Mouse (Mus musculus): ENCODE results near the gene Chst5. TPM values are rescaled to one million over a fixed set of nuclear protein-coding genes. Genes with fewer than 3 reads are reported as not detected.
"Not testable (repeated sequence)": the region's sequence is repeated elsewhere in the genome, so short reads cannot be mapped to it uniquely, and the experiment has no call there.

The Chst5 gene
- polyA plus RNA-seq, 1 experiment from 2014 or later = 3.2 TPM

DNA sequence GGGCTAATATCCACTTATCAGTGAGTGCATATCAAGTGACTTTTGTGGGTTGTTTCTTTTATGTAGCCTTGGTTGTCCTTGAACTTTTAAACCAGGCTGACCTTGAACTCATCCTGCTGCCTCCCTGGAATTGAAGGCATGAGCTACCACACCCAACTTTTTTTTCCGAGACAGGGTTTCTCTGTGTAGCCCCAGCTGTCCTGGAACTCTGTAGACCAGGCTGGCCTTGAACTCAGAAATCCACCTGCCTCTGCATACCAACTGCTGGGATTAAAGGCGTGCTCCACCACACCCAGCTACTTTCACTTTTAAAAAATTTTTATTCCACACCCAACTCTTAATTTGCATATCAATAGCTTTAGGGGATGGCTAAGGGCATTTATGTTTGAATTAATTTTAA, 33.3 kb upstream of the Chst5 start:
- no peak for ATAC-seq (ENCODE audit: low read depth)
- H3K9ac ChIP-seq (replicated peaks; ENCODE audit: low read depth, low read length) = no peak overlapping the region
- peaks cover 20% of the 10 kb centered on the region for H3K36me3 ChIP-seq (ENCODE audit: control insufficient read depth, insufficient read depth, low read length)
- H3K4me1 ChIP-seq (ENCODE audit: control insufficient read depth, insufficient read depth, low read length) = peaks cover 14% of the 10 kb centered on the region
- H3K4me3 ChIP-seq (ENCODE audit: low read depth, low read length) = no peak overlapping the region
- H3K9me3 ChIP-seq (ENCODE audit: control insufficient read depth, low read length) = no peaks in the 10 kb centered on the region
- no peak overlapping the region for H3K4me2 ChIP-seq (ENCODE audit: low read depth, low read length)
- H3K27me3 ChIP-seq (ENCODE audit: control insufficient read depth, insufficient read depth, low read length) = no peaks in the 10 kb centered on the region
- 92% methylated on average over 2 of the region's 2 CpGs for WGBS
- no peak overlapping the region for H3K27ac ChIP-seq (ENCODE audit: low read depth, low read length)

DNA sequence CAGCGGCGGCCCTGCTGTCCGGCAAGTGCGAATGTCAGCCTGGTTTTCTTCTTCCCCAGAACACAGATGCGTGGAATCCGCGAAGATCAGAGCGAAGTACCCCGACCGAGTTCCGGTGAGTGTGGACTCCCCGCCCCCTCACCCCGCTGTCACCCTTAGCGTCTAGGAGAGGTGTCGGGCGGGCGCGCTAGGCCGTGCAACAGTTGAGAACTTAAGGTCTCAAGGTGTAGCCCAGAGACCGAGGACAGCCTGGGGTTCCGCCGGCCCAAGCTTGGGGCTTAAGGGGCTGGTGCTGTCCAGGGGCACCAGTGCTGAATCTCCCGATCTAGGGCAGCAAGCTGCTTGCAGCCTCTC, 30.8 kb upstream of the Chst5 start:
- Histone ChIP-seq H3K9ac (replicated peaks; ENCODE audit: low read depth, low read length) (peak overlapping the region; percentile 80), H3K4me3 (ENCODE audit: low read depth, low read length) (peak overlapping the region; percentile 93), H3K4me1 (ENCODE audit: control insufficient read depth, insufficient read depth, low read length) (peaks cover 14% of the 10 kb centered on the region), H3K27me3 (ENCODE audit: control insufficient read depth, insufficient read depth, low read length) (no peaks in the 10 kb centered on the region), H3K4me2 (ENCODE audit: low read depth, low read length) (peak overlapping the region; percentile 99), H3K36me3 (ENCODE audit: control insufficient read depth, insufficient read depth, low read length) (peaks cover 7% of the 10 kb centered on the region; the same call in 1 of the 2 replicates), H3K27ac (ENCODE audit: low read depth, low read length) (peak overlapping the region; percentile 55; the same call in 1 of the 2 replicates), H3K9me3 (ENCODE audit: control insufficient read depth, low read length) (no peaks in the 10 kb centered on the region)
- WGBS = under 1% methylated on average over 23 of the region's 23 CpGs
- peak; percentile 33; the same call in 1 of the 2 replicates for ATAC-seq (ENCODE audit: low read depth)

GRCm38 (mm10) chr8:111940171-111941100, 30.2 kb upstream of the Chst5 start, which contains the start of gene Gabarapl2:
TSS of gene Gabarapl2 (plus strand) at chr8:111940703.
- peaks cover 14% of the 10 kb centered on the region for H3K4me1 ChIP-seq (ENCODE audit: control insufficient read depth, insufficient read depth, low read length)
- H3K4me2 ChIP-seq (ENCODE audit: low read depth, low read length) = peak within 1 kb of the TSS; percentile 99
- under 1% methylated on average over 65 of the region's 65 CpGs for WGBS
- ATAC-seq (ENCODE audit: low read depth) = peak; percentile 99
- peaks cover 7% of the 10 kb centered on the region; the same call in 1 of the 2 replicates for H3K36me3 ChIP-seq (ENCODE audit: control insufficient read depth, insufficient read depth, low read length)
- H3K27ac ChIP-seq (ENCODE audit: low read depth, low read length) = peak within 1 kb of the TSS; percentile 58
- no peaks in the 10 kb centered on the region for H3K9me3 ChIP-seq (ENCODE audit: control insufficient read depth, low read length)
- peak within 1 kb of the TSS; percentile 80 for H3K9ac ChIP-seq (replicated peaks; ENCODE audit: low read depth, low read length)
- H3K4me3 ChIP-seq (ENCODE audit: low read depth, low read length) = peak within 1 kb of the TSS; percentile 93
- no peaks in the 10 kb centered on the region for H3K27me3 ChIP-seq (ENCODE audit: control insufficient read depth, insufficient read depth, low read length)

DNA sequence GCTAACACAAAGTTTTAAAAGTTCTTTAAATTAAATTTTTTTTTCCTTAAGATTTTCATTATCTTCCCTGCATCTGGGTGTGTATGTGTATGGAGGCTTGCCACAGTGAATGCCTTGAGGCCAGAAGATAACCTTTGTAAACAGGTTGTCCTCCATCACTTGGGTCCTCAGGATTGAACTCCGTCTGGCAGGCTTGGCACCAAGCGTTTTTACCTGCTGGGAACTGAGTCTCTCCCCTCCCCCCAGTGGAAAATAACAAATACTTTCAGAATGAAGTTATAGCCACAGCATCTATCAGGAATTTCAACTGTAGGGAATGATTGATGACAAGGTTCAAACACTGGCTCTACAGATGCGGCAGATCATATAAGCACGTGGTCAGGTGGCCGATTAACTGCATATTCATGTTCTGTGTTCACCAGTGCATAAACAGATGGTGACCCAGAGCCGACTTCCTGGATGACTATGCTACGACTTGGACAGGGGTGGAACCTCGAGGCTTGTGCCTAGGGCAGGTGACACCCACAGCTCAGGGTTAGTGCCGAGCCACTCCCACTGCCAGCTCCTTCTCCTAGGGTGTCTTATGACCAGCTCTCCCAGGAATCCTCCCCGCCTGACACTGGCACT, 29.4 kb upstream of the Chst5 start:
- peak overlapping the region; percentile 93 for H3K4me3 ChIP-seq (ENCODE audit: low read depth, low read length)
- ATAC-seq (ENCODE audit: low read depth) = peak; percentile 47; the same call in 1 of the 2 replicates
- WGBS = 11% methylated on average over 10 of the region's 10 CpGs
- H3K27ac ChIP-seq (ENCODE audit: low read depth, low read length) = peak overlapping the region; percentile 58; the same call in 1 of the 2 replicates
- H3K36me3 ChIP-seq (ENCODE audit: control insufficient read depth, insufficient read depth, low read length) = peaks cover 7% of the 10 kb centered on the region; the same call in 1 of the 2 replicates
- no peaks in the 10 kb centered on the region for H3K27me3 ChIP-seq (ENCODE audit: control insufficient read depth, insufficient read depth, low read length)
- H3K9me3 ChIP-seq (ENCODE audit: control insufficient read depth, low read length) = no peaks in the 10 kb centered on the region
- no peak overlapping the region for H3K9ac ChIP-seq (replicated peaks; ENCODE audit: low read depth, low read length)
- peak overlapping the region; percentile 99 for H3K4me2 ChIP-seq (ENCODE audit: low read depth, low read length)
- peaks cover 14% of the 10 kb centered on the region for H3K4me1 ChIP-seq (ENCODE audit: control insufficient read depth, insufficient read depth, low read length)

DNA sequence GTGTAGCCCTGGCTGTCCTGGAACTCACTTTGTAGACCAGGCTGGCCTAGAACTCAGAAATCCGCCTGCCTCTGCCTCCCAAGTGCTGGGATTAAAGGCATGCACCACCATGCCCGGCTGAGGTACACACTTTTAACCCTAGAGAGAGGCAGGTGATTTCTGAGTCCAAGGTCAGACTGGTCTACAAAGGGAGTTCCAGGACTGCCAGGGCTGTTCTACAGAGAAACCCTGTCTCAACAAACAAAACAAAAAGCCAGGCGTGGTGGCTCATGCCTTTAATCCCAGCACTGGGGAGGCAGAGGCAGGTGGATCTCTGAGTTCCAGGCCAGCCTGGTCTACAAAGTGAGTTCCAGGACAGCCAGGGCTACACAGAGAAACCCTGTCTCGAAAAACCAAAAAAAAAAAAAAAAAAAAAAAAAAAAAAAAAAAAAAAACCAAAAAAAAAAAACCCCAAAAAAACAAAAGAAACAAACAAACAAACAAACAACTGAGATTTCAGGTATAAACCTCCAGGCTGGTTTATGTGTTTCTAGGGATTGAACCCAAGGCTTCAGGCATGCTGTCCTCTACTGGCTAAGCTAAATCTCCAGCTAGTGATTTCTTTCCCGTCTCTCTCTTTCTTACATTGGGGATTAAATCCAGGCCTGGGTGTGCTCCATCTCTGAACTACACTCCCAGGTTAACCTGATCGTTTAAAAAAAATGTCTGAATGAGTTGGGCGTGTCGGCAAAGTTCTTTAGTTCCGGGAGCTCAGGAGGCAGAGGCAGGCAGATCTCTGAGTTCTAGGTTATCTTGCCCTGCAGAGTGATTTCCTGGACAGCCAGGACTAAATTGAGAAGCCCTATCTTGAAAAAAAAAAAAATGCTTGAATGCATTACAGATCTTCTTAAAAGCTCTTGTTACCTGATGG, 28.1 kb upstream of the Chst5 start:
- H3K4me3 ChIP-seq (ENCODE audit: low read depth, low read length) = not testable (repeated sequence)

GRCm38 (mm10) chr8:111937184-111937583, 26.9 kb upstream of the Chst5 start:
- Histone ChIP-seq H3K36me3 (ENCODE audit: control insufficient read depth, insufficient read depth, low read length) (peaks cover 3% of the 10 kb centered on the region; the same call in 1 of the 2 replicates), H3K9me3 (ENCODE audit: control insufficient read depth, low read length) (no peaks in the 10 kb centered on the region), H3K9ac (replicated peaks; ENCODE audit: low read depth, low read length) (no peak overlapping the region), H3K4me2 (ENCODE audit: low read depth, low read length) (no peak overlapping the region), H3K27me3 (ENCODE audit: control insufficient read depth, insufficient read depth, low read length) (no peaks in the 10 kb centered on the region), H3K4me3 (ENCODE audit: low read depth, low read length) (no peak overlapping the region), H3K4me1 (ENCODE audit: control insufficient read depth, insufficient read depth, low read length) (peaks cover 19% of the 10 kb centered on the region), H3K27ac (ENCODE audit: low read depth, low read length) (no peak overlapping the region)
- WGBS = 78% methylated on average over 3 of the region's 3 CpGs
- no peak for ATAC-seq (ENCODE audit: low read depth)

More for the DNA sequence above, 28.1 kb upstream of the Chst5 start:
- not testable (repeated sequence) for H3K27me3 ChIP-seq (ENCODE audit: control insufficient read depth, insufficient read depth, low read length); H3K36me3 ChIP-seq (ENCODE audit: control insufficient read depth, insufficient read depth, low read length); H3K4me2 ChIP-seq (ENCODE audit: low read depth, low read length); ATAC-seq (ENCODE audit: low read depth); H3K9me3 ChIP-seq (ENCODE audit: control insufficient read depth, low read length); H3K9ac ChIP-seq (replicated peaks; ENCODE audit: low read depth, low read length); H3K27ac ChIP-seq (ENCODE audit: low read depth, low read length)
- WGBS = 87% methylated on average over 9 of the region's 9 CpGs
- H3K4me1 ChIP-seq (ENCODE audit: control insufficient read depth, insufficient read depth, low read length) = peaks cover 14% of the 10 kb centered on the region

GRCm38 (mm10) chr8:111934201-111934600, 24.0 kb upstream of the Chst5 start:
- Histone ChIP-seq H3K36me3 (ENCODE audit: control insufficient read depth, insufficient read depth, low read length) (no peaks in the 10 kb centered on the region), H3K4me1 (ENCODE audit: control insufficient read depth, insufficient read depth, low read length) (peaks cover 5% of the 10 kb centered on the region; the same call in 1 of the 2 replicates), H3K4me2 (ENCODE audit: low read depth, low read length) (0 out of 2 replicates have a peak overlapping the region, but pooled peaks have one; percentile 86), H3K9me3 (ENCODE audit: control insufficient read depth, low read length) (no peaks in the 10 kb centered on the region), H3K27ac (ENCODE audit: low read depth, low read length) (no peak overlapping the region), H3K27me3 (ENCODE audit: control insufficient read depth, insufficient read depth, low read length) (no peaks in the 10 kb centered on the region), H3K9ac (replicated peaks; ENCODE audit: low read depth, low read length) (no peak overlapping the region), H3K4me3 (ENCODE audit: low read depth, low read length) (no peak overlapping the region)
- no peak for ATAC-seq (ENCODE audit: low read depth)
- WGBS = 89% methylated on average over 2 of the region's 2 CpGs

DNA sequence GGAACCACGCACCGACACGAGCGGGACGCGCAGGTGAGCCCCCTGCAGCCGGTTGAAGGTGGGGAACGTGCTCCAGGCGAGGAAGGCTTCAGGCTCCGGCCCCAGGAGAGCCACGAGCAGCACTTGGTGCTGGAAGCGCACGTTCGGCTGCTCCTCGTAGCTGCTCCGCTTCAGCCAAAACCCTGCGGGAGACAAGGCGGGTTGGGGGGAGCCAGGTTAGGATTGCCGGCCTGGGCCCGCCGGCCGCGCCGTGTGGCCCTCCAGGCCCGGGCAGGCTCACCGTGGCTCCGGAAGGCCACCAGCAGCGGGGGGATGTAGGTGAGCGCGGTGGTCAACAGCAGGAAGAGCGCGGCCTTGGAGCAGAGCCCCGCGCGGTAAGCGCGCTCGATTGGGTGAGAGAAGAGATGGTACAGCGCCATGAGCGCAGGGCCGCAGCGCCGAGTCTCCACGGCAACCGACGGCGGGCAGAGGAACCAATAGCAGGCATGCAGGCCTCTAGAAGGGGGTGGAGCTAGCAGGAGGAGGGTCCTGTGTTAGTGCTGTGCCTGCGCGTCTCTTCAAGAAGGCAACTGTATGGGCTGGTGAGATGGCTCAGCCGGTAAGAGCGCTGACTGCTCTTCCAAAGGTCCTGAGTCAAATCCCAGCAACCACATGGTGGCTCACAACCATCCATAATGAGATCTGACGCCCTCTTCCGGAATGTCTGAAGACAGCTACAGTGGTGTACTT, 23.3 kb upstream of the Chst5 start, which contains the start of gene Tmem231:
Gene Tmem231 (minus strand): TSS at position 534 of the 729 bp plus-strand sequence.
- Histone ChIP-seq H3K9ac (replicated peaks; ENCODE audit: low read depth, low read length) (peak within 1 kb of the TSS; percentile 76), H3K4me1 (ENCODE audit: control insufficient read depth, insufficient read depth, low read length) (peaks cover 5% of the 10 kb centered on the region; the same call in 1 of the 2 replicates), H3K27me3 (ENCODE audit: control insufficient read depth, insufficient read depth, low read length) (no peaks in the 10 kb centered on the region), H3K27ac (ENCODE audit: low read depth, low read length) (peak within 1 kb of the TSS; percentile 91), H3K4me3 (ENCODE audit: low read depth, low read length) (peak within 1 kb of the TSS; percentile 81), H3K4me2 (ENCODE audit: low read depth, low read length) (peak within 1 kb of the TSS; percentile 86), H3K9me3 (ENCODE audit: control insufficient read depth, low read length) (no peaks in the 10 kb centered on the region), H3K36me3 (ENCODE audit: control insufficient read depth, insufficient read depth, low read length) (no peaks in the 10 kb centered on the region)
- under 1% methylated on average over 53 of the region's 53 CpGs for WGBS
- peak; percentile 100 for ATAC-seq (ENCODE audit: low read depth)

All from neural tube, embryonic 14.5 days (tissue).